Mouse (Mus musculus): Measurements from ENCODE around the gene Polr3b.

Polr3b gene

GRCm38 (mm10) chr10:84662138-84662537 is 40.0 kb downstream of the Polr3b start:
- DNase-seq (ENCODE audit: low read depth, low spot score), result no peak

DNA sequence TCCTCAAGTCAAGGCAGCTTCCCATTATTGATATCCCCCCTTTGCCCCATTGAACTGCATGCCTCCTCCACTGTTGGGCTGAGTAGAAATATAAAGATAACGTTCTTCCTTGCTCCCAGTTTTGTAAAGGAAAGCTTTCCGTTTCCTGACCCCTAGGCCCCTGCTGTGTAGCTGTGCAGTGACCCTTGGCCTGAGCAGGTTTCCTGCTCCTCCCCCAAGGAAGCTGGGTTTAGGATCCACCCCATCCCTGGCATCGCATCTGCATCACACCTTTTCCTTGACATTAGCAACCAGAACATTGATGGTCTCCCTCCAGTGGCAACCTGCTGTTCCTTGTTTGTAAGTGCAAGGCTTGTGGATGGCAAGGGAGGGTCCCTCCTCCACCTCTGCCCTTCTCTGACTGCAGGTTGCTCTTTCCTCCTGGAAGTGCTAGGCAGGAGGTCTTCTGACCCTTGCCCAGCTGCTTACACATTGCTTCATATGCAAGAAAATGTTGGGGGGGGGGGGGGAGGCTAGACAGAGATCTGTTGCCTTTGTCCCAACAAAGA is 43.7 kb downstream of the Polr3b start:
- no peak for DNase-seq (ENCODE audit: low read depth, low spot score)

DNA sequence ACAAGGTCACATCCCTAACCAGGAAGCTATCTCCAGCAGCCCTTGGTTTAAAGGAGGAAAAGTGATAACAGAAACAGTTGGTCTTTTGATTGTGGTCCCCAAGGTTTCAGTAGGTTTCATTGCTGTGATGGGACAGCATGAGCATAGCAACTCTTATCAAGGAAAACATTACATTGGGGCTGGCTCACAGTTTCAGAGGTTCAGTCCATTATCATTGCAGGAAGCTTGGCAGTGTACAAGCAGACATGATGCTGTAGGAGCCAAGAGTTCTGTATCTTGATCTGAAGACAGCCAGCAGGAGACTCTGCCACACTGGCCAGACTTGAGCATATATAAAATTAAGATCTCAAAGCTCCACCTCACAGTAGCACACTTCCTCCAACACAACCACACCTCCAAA is 53.6 kb downstream of the Polr3b start:
- no peak for DNase-seq (ENCODE audit: low read depth, low spot score)

DNA sequence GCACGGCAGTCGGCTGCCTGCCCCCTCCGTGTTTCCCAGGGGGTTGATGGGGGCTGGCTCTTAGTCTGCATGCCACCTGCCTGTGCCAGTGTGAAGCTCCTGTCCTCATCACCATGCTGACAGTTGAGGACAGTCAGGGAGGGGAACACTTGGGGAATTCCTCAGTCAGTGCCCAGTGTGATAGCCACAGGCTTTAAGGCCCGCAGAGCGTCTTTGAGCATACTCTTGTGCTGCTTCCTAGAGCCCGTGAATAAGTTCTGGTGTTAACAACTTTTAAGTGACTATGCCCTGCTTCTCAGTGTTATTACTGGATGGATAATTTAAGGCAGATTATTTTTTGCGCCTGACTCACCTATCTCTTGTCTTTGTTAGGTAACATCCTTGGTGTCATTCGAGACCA is 54.4 kb downstream of the Polr3b start:
- no peak for DNase-seq (ENCODE audit: low read depth, low spot score)

- no peak for DNase-seq (ENCODE audit: low read depth, low spot score)
Measured at GRCm38 (mm10) chr10:84677871-84678270, 55.8 kb downstream of the Polr3b start.

GRCm38 (mm10) chr10:84678441-84678840 is 56.3 kb downstream of the Polr3b start:
- DNase-seq (ENCODE audit: low read depth, low spot score), result no peak

- DNase-seq (ENCODE audit: low read depth, low spot score), result no peak
Measured at GRCm38 (mm10) chr10:84685444-84686121, 63.5 kb downstream of the Polr3b start.

DNA sequence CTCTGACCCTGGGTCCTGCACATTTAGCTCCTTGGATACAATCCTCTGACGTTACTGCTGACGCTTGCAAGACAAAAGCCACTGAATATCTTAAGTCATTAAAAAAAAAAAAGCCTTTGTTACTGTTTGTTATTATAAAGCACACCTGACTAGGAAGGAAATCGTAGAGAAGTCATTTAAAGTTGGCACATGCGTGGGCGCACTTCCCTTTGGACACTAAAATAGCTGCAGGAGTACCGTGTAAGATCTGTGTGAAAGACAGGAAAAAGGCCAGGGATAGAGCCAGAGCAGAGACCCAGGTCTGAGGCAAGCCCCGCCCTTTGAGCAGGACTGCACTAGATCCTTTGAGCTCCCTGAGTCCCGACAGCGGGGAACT is 64.0 kb downstream of the Polr3b start:
- DNase-seq (ENCODE audit: low read depth, low spot score), result no peak

DNA sequence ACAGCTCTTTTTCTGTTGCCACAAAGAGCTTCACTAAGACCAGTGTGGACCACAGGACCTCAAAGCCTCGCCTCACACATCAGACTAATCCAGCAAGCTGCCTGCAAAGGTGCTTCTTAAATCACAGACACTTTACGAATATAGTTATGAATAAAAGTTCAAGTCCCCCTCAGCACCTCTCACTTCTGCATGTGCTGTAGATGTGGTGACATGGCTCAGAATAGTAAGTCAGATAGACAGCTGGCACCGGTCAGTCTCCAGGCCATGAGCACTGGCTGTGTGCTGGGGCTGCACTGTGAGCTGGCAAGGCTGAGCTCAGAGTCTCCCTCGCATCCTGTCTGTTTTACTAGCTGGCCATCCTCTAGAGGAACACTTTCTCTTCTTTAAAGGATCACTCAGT is 64.6 kb downstream of the Polr3b start:
- DNase-seq (ENCODE audit: low read depth, low spot score), result no peak

GRCm38 (mm10) chr10:84687736-84688135 is 65.6 kb downstream of the Polr3b start:
- no peak for DNase-seq (ENCODE audit: low read depth, low spot score)

GRCm38 (mm10) chr10:84689846-84690245 is 67.8 kb downstream of the Polr3b start:
- DNase-seq (ENCODE audit: low read depth, low spot score), result no peak

- DNase-seq (ENCODE audit: low read depth, low spot score), result no peak
Measured at GRCm38 (mm10) chr10:84690818-84691217, 68.7 kb downstream of the Polr3b start.

DNA sequence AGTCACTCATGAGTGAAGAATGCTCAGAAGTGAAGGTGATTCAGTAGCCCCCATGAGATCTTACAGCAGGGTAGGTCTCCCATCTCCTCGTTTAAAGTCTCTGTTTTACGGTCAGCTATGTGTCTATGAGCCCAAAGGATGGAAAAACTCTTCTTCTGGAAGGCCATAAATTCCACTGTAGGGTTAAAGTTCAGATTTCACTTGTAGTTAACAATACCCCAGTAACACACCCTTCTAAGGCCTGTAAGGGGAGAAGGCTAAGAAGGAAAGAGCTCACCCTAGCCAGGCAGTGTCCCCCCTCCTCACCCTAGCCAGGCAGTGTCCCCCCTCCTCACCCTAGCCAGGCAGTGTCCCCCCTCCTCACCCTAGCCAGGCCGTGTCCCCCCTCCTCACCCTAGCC is 69.6 kb downstream of the Polr3b start:
- no peak for DNase-seq (ENCODE audit: low read depth, low spot score)

GRCm38 (mm10) chr10:84693841-84694638 is 71.9 kb downstream of the Polr3b start:
- DNase-seq (ENCODE audit: low read depth, low spot score), result no peak

DNA sequence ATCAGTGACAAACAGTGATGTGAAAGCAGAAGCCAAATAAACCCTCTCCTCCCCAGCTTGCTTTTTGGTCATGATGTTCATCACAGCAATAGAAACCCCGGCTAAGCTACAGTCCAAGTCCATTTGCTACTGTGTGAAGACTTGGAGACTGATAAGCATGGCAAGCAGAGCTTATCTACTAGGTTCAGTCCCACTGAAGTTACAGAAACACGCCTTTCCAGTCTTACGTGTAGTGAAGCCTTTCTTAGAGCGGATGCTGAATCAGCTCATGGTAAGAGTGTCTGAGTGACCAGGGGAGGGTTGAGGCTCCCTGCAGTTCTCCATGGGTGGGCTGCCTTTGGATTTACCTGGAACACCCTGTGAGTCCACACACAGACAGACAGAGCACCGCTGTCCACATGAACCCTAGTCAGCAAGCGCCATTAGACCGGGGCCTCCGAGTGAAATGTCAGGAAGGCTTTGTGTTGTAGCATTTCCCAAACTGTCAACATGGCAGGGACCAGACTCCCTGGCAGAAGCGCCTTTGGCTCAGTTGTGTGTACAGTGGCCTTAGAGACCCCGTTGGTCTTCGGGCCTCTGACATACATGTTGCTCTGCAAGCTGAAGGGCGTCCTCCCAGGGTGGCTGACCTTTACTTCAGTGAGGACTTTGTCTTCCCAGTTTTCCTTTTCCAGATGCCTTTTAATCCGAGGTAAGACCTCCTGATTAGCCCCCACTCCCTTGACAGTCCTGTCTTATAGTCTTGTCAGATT is 78.3 kb downstream of the Polr3b start:
- DNase-seq (ENCODE audit: low read depth, low spot score), result no peak

DNA sequence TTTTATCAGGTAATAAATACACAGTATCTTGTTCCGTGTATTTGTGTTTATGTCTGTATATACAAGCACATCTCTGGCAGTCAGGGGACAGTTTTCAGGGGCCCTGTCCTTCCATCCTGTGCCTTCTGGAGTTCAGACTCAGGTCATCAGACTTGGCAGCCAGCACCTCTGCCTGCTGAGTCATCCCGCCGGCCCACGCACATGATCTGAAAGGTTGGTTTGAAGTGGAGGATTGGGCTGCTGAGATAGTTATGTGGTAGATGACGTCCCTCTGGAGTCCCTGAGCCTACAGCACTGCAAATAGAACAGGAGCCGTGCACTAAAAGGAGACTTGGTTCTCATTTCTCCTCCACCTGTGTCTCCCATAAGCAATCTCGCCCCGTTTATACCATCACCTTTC is 79.0 kb downstream of the Polr3b start:
- DNase-seq (ENCODE audit: low read depth, low spot score), result no peak

GRCm38 (mm10) chr10:84702115-84702514 is 80.0 kb downstream of the Polr3b start:
- no peak for DNase-seq (ENCODE audit: low read depth, low spot score)

GRCm38 (mm10) chr10:84704594-84704993 is 82.5 kb downstream of the Polr3b start:
- DNase-seq (ENCODE audit: low read depth, low spot score), result no peak

DNA sequence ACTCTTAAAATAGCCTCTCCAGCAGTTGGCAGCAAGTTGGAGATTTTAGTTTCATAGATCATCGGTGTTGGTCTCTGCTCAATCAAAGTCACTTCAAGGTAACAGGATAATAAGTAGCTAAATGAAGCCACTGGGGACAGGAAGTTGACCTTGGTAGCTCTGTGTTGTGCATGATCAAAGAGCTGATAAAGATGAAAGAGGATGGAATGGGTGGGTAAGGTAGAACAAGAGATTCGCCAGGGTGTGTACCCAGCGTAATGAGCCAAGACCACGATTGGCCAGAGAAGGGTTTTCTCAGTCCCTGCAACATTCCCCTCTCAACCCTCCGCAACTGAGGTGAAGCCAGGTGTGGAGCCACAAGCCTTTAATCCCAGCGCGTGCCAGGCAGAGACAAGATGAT is 83.1 kb downstream of the Polr3b start:
- DNase-seq (ENCODE audit: low read depth, low spot score), result no peak

DNA sequence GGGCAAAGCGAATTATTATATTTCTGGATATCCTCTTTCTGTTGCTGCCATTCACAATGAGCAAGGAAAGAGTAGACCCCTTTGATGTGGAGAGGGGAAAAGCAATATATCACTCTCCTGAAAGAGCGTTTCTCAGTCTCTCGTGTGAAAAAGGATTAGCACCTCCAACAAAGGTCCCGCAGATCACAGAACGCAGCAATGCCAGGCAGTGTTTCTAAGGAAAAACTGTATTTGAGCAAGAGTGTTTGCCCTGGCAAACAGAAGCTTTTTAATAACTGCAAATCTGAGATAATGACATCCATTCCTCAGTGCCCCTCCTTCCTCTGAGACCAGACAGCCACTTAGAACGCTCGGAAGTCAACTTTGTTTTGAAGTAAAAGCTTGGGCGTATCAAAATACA is 84.5 kb downstream of the Polr3b start:
- DNase-seq (ENCODE audit: low read depth, low spot score), result no peak

GRCm38 (mm10) chr10:84707226-84707625 is 85.1 kb downstream of the Polr3b start:
- DNase-seq (ENCODE audit: low read depth, low spot score), result no peak

Measured in retina, adult 2 months (tissue).